Mouse (Mus musculus): ENCODE data around the gene Kdm8.

Gene Kdm8

GRCm38 (mm10) chr7:125444464-125445401, at the start of gene Kdm8:
TSS of gene Kdm8 (plus strand) at chr7:125444676.
- TF ChIP-seq POU5F1 (IDR thresholded peaks at IDR 0.05; ENCODE audit: borderline replicate concordance, low read length) (no peak), CTCF (conservative IDR thresholded peaks at IDR 0.05; ENCODE audit: low read length) (no peak), NANOG (IDR thresholded peaks at IDR 0.05; ENCODE audit: borderline replicate concordance, low read length) (peak; percentile 69)
- peaks cover 13% of the 10 kb centered on the region for H3K4me1 ChIP-seq (replicated peaks; ENCODE audit: low read depth, low read length)
- no peaks in the 10 kb centered on the region for H3K27me3 ChIP-seq (ENCODE audit: insufficient read depth, low read length)
- peaks cover 3% of the 10 kb centered on the region; the same call in 1 of the 2 replicates for H3K36me3 ChIP-seq (ENCODE audit: insufficient read depth, low read length)
- peak within 1 kb of the TSS; percentile 84 for H3K4me3 ChIP-seq (replicated peaks; ENCODE audit: low read length)
- peaks cover 4% of the 10 kb centered on the region; the same call in 1 of the 2 replicates for H3K9me3 ChIP-seq (ENCODE audit: low read length)

- no peak for TF ChIP-seq CTCF (conservative IDR thresholded peaks at IDR 0.05; ENCODE audit: low read length)
- no peak for TF ChIP-seq POU5F1 (IDR thresholded peaks at IDR 0.05; ENCODE audit: borderline replicate concordance, low read length)
- no peak for TF ChIP-seq NANOG (IDR thresholded peaks at IDR 0.05; ENCODE audit: borderline replicate concordance, low read length)
- H3K4me1 ChIP-seq (replicated peaks; ENCODE audit: low read depth, low read length), result peaks cover 20% of the 10 kb centered on the region
- no peaks in the 10 kb centered on the region for H3K9me3 ChIP-seq (ENCODE audit: low read length)
- H3K4me3 ChIP-seq (replicated peaks; ENCODE audit: low read length), result no peak overlapping the region
- peaks cover 7% of the 10 kb centered on the region for H3K27me3 ChIP-seq (ENCODE audit: insufficient read depth, low read length)
- no peaks in the 10 kb centered on the region for H3K36me3 ChIP-seq (ENCODE audit: insufficient read depth, low read length)
Measured at GRCm38 (mm10) chr7:125398116-125398515, 46.4 kb upstream of the Kdm8 start.

- TF ChIP-seq POU5F1 (IDR thresholded peaks at IDR 0.05; ENCODE audit: borderline replicate concordance, low read length) (no peak), CTCF (conservative IDR thresholded peaks at IDR 0.05; ENCODE audit: low read length) (no peak), NANOG (IDR thresholded peaks at IDR 0.05; ENCODE audit: borderline replicate concordance, low read length) (no peak)
Measured at GRCm38 (mm10) chr7:125398687-125399086, 45.8 kb upstream of the Kdm8 start.

GRCm38 (mm10) chr7:125407136-125407535, 37.3 kb upstream of the Kdm8 start:
- H3K9me3 ChIP-seq (ENCODE audit: low read length), result no peaks in the 10 kb centered on the region
- H3K27me3 ChIP-seq (ENCODE audit: insufficient read depth, low read length), result no peaks in the 10 kb centered on the region
- TF ChIP-seq NANOG (IDR thresholded peaks at IDR 0.05; ENCODE audit: borderline replicate concordance, low read length), result no peak
- TF ChIP-seq CTCF (conservative IDR thresholded peaks at IDR 0.05; ENCODE audit: low read length), result peak; percentile 41
- H3K36me3 ChIP-seq (ENCODE audit: insufficient read depth, low read length), result no peaks in the 10 kb centered on the region
- peaks cover 17% of the 10 kb centered on the region for H3K4me1 ChIP-seq (replicated peaks; ENCODE audit: low read depth, low read length)
- no peak overlapping the region for H3K4me3 ChIP-seq (replicated peaks; ENCODE audit: low read length)

More at GRCm38 (mm10) chr7:125398687-125399086, 45.8 kb upstream of the Kdm8 start:
- Histone ChIP-seq H3K9me3 (ENCODE audit: low read length) (no peaks in the 10 kb centered on the region), H3K36me3 (ENCODE audit: insufficient read depth, low read length) (no peaks in the 10 kb centered on the region), H3K4me1 (replicated peaks; ENCODE audit: low read depth, low read length) (peaks cover 18% of the 10 kb centered on the region), H3K27me3 (ENCODE audit: insufficient read depth, low read length) (peaks cover 5% of the 10 kb centered on the region), H3K4me3 (replicated peaks; ENCODE audit: low read length) (no peak overlapping the region)

GRCm38 (mm10) chr7:125415087-125415486, 29.4 kb upstream of the Kdm8 start:
- TF ChIP-seq CTCF (conservative IDR thresholded peaks at IDR 0.05; ENCODE audit: low read length) (no peak), POU5F1 (IDR thresholded peaks at IDR 0.05; ENCODE audit: borderline replicate concordance, low read length) (no peak), NANOG (IDR thresholded peaks at IDR 0.05; ENCODE audit: borderline replicate concordance, low read length) (no peak)
- peaks cover 6% of the 10 kb centered on the region; the same call in 1 of the 2 replicates for H3K36me3 ChIP-seq (ENCODE audit: insufficient read depth, low read length)
- H3K9me3 ChIP-seq (ENCODE audit: low read length), result peaks cover 10% of the 10 kb centered on the region
- no peak overlapping the region for H3K4me3 ChIP-seq (replicated peaks; ENCODE audit: low read length)
- no peaks in the 10 kb centered on the region for H3K27me3 ChIP-seq (ENCODE audit: insufficient read depth, low read length)
- peaks cover 45% of the 10 kb centered on the region for H3K4me1 ChIP-seq (replicated peaks; ENCODE audit: low read depth, low read length)

- no peaks in the 10 kb centered on the region for H3K27me3 ChIP-seq (ENCODE audit: insufficient read depth, low read length)
- H3K36me3 ChIP-seq (ENCODE audit: insufficient read depth, low read length), result peaks cover 6% of the 10 kb centered on the region; the same call in 1 of the 2 replicates
- peaks cover 10% of the 10 kb centered on the region for H3K9me3 ChIP-seq (ENCODE audit: low read length)
- TF ChIP-seq NANOG (IDR thresholded peaks at IDR 0.05; ENCODE audit: borderline replicate concordance, low read length) (no peak), CTCF (conservative IDR thresholded peaks at IDR 0.05; ENCODE audit: low read length) (no peak), POU5F1 (IDR thresholded peaks at IDR 0.05; ENCODE audit: borderline replicate concordance, low read length) (no peak)
- no peak overlapping the region for H3K4me3 ChIP-seq (replicated peaks; ENCODE audit: low read length)
- peaks cover 49% of the 10 kb centered on the region for H3K4me1 ChIP-seq (replicated peaks; ENCODE audit: low read depth, low read length)
Measured at GRCm38 (mm10) chr7:125415776-125416175, 28.7 kb upstream of the Kdm8 start.

- Histone ChIP-seq H3K27me3 (ENCODE audit: insufficient read depth, low read length) (no peaks in the 10 kb centered on the region), H3K4me3 (replicated peaks; ENCODE audit: low read length) (no peak overlapping the region), H3K36me3 (ENCODE audit: insufficient read depth, low read length) (peaks cover 6% of the 10 kb centered on the region; the same call in 1 of the 2 replicates), H3K9me3 (ENCODE audit: low read length) (peaks cover 10% of the 10 kb centered on the region), H3K4me1 (replicated peaks; ENCODE audit: low read depth, low read length) (peaks cover 49% of the 10 kb centered on the region)
- TF ChIP-seq POU5F1 (IDR thresholded peaks at IDR 0.05; ENCODE audit: borderline replicate concordance, low read length), result no peak
- TF ChIP-seq CTCF (conservative IDR thresholded peaks at IDR 0.05; ENCODE audit: low read length), result no peak
- no peak for TF ChIP-seq NANOG (IDR thresholded peaks at IDR 0.05; ENCODE audit: borderline replicate concordance, low read length)
Measured at GRCm38 (mm10) chr7:125416762-125417161, 27.7 kb upstream of the Kdm8 start.

GRCm38 (mm10) chr7:125418413-125418812, 26.1 kb upstream of the Kdm8 start:
- H3K9me3 ChIP-seq (ENCODE audit: low read length), result peaks cover 3% of the 10 kb centered on the region; the same call in 1 of the 2 replicates
- peaks cover 60% of the 10 kb centered on the region for H3K4me1 ChIP-seq (replicated peaks; ENCODE audit: low read depth, low read length)
- TF ChIP-seq POU5F1 (IDR thresholded peaks at IDR 0.05; ENCODE audit: borderline replicate concordance, low read length), result no peak
- TF ChIP-seq CTCF (conservative IDR thresholded peaks at IDR 0.05; ENCODE audit: low read length), result no peak
- no peak for TF ChIP-seq NANOG (IDR thresholded peaks at IDR 0.05; ENCODE audit: borderline replicate concordance, low read length)
- peaks cover 5% of the 10 kb centered on the region; the same call in 1 of the 2 replicates for H3K36me3 ChIP-seq (ENCODE audit: insufficient read depth, low read length)
- peak overlapping the region; percentile 49 for H3K4me3 ChIP-seq (replicated peaks; ENCODE audit: low read length)
- H3K27me3 ChIP-seq (ENCODE audit: insufficient read depth, low read length), result no peaks in the 10 kb centered on the region
